Mouse (Mus musculus) embryonic fibroblast, embryonic 13.5 days (primary cell): ENCODE measurements around the gene Sult6b2. TPM values are rescaled to one million over a fixed set of nuclear protein-coding genes. Genes with fewer than 3 reads are reported as not detected.

ENCODE experiments used
- H3K27ac ChIP-seq: 2 replicates; pipeline ENCODE4 v1.5.1; 2012; ENCODE audit warnings: low read length, control low read depth, inconsistent platforms; ENCODE audit not compliant: insufficient read depth
- H3K4me1 ChIP-seq: 2 replicates; pipeline ENCODE4 v1.6.1; 2011; ENCODE audit warnings: low read length; ENCODE audit not compliant: control insufficient read depth, insufficient read depth
- H3K4me3 ChIP-seq: 2 replicates; pipeline ENCODE4 v1.5.1; 2011; ENCODE audit warnings: mild to moderate bottlenecking, control low read depth, low read length; ENCODE audit not compliant: insufficient read depth
- CTCF ChIP-seq: IDR thresholded peaks from 2 replicates; pipeline ENCODE4 v1.5.1; 2011; ENCODE audit warnings: mild to moderate bottlenecking, control low read depth, low read length, moderate library complexity, borderline replicate concordance; ENCODE audit not compliant: insufficient read depth
- POLR2A ChIP-seq: IDR thresholded peaks from 2 replicates; pipeline ENCODE4 v1.6.1; 2011; ENCODE audit warnings: low read depth, mild to moderate bottlenecking, control low read depth, low read length, moderate library complexity
- polyA plus RNA-seq: library from polyadenylated mRNA; stranded (reverse); fragments of >200 nt; gene quantifications from 2 replicates; pipeline ENCODE4 v1.2.4, GENCODE M21; 2011; ENCODE audit warnings: low read depth; ENCODE audit not compliant: missing spikeins, insufficient read length

Gene Sult6b2
- polyA plus RNA-seq, 1 experiment = not detected

- Histone ChIP-seq H3K27ac (no peak overlapping the region), H3K4me1 (no peaks in the 10 kb centered on the region), H3K4me3 (no peak overlapping the region)
- no peak for TF ChIP-seq POLR2A
- TF ChIP-seq CTCF = no peak
Observed at GRCm38 (mm10) chr6:142747165-142747564, 57.1 kb downstream of the Sult6b2 start.

- Histone ChIP-seq H3K4me1 (no peaks in the 10 kb centered on the region), H3K4me3 (no peak overlapping the region), H3K27ac (no peak overlapping the region)
- TF ChIP-seq CTCF = no peak
- TF ChIP-seq POLR2A = no peak
Observed at GRCm38 (mm10) chr6:142746765-142747164, 57.5 kb downstream of the Sult6b2 start.

GRCm38 (mm10) chr6:142745484-142745883 is 58.8 kb downstream of the Sult6b2 start:
- H3K4me1 ChIP-seq = no peaks in the 10 kb centered on the region
- no peak for TF ChIP-seq CTCF
- no peak for TF ChIP-seq POLR2A
- H3K27ac ChIP-seq = no peak overlapping the region
- no peak overlapping the region for H3K4me3 ChIP-seq

GRCm38 (mm10) chr6:142743193-142743592 is 61.1 kb downstream of the Sult6b2 start:
- Histone ChIP-seq H3K4me1 (no peaks in the 10 kb centered on the region), H3K27ac (no peak overlapping the region), H3K4me3 (no peak overlapping the region)
- TF ChIP-seq POLR2A (no peak), CTCF (no peak)

GRCm38 (mm10) chr6:142741763-142742162 is 62.5 kb downstream of the Sult6b2 start:
- Histone ChIP-seq H3K4me1 (no peaks in the 10 kb centered on the region), H3K27ac (no peak overlapping the region), H3K4me3 (no peak overlapping the region)
- TF ChIP-seq POLR2A (no peak), CTCF (no peak)

GRCm38 (mm10) chr6:142738637-142739036 is 65.7 kb downstream of the Sult6b2 start:
- H3K27ac ChIP-seq = no peak overlapping the region
- H3K4me3 ChIP-seq = no peak overlapping the region
- no peak for TF ChIP-seq POLR2A
- no peaks in the 10 kb centered on the region for H3K4me1 ChIP-seq

- no peaks in the 10 kb centered on the region for H3K4me1 ChIP-seq
- H3K4me3 ChIP-seq = no peak overlapping the region
- H3K27ac ChIP-seq = no peak overlapping the region
- TF ChIP-seq CTCF (no peak), POLR2A (no peak)
Observed at GRCm38 (mm10) chr6:142738225-142738624, 66.1 kb downstream of the Sult6b2 start.

GRCm38 (mm10) chr6:142735302-142736005 is 68.8 kb downstream of the Sult6b2 start:
- H3K4me3 ChIP-seq = no peak overlapping the region
- TF ChIP-seq POLR2A (no peak), CTCF (no peak)
- H3K4me1 ChIP-seq = no peaks in the 10 kb centered on the region
- H3K27ac ChIP-seq = no peak overlapping the region

Other genes with a start within 250 kb of the Sult6b2 start
- gene Kcnj8, start 232.9 kb downstream of the Sult6b2 start, polyA plus RNA-seq = 0.32 and 1.7 TPM in 2 replicates
- gene Abcc9, start 102.2 kb downstream of the Sult6b2 start, polyA plus RNA-seq = 1.0 and 2.3 TPM in 2 replicates
- gene Cmas, start 47.8 kb downstream of the Sult6b2 start, polyA plus RNA-seq = 40.3 and 44.1 TPM in 2 replicates
- gene St8sia1, start 159.9 kb upstream of the Sult6b2 start, polyA plus RNA-seq = 0.07 TPM in 1 of 2 replicates, not detected in the other